Mouse (Mus musculus) heart, adult 2 months (tissue): ENCODE results near the gene Bfar.

Source experiments
- CTCF ChIP-seq: fragments of 200-600 bp; IDR thresholded peaks from 2 replicates; pipeline ENCODE4 v1.8.1; 2022; ENCODE audit warnings: antibody characterized with exemption, mild to moderate bottlenecking, moderate library complexity
- EP300 ChIP-seq: fragments of 200-500 bp; IDR thresholded peaks from 2 replicates; pipeline ENCODE4 v1.6.1; 2011; ENCODE audit warnings: low read depth, low read length, control low read depth; ENCODE audit not compliant: insufficient read depth
- POLR2A ChIP-seq: fragments of 200-500 bp; IDR thresholded peaks from 2 replicates; pipeline ENCODE4 v1.6.1; 2011; ENCODE audit warnings: mild to moderate bottlenecking, low read depth, low read length, control low read depth; ENCODE audit not compliant: insufficient read depth

DNA sequence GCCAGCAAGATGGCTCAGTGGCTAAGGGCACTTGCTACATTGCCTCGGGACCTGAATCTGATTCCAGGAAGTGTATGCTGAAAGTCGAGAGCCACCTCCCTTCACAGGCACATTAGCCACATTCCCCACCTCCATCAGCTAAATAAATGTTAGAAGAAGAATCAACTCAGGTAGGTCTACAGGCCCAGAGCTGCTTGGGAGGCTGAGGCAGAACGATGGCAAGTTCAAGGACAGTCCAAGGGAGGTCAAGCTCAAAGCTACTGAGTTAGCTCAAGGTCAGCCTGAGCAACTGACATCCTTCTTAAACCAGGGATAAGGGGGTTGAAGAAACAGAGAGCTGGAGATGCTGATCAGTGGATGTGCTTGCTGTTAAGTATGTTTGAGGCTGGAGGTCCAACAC is 61.1 kb downstream of the Bfar start:
- TF ChIP-seq CTCF (no peak), POLR2A (no peak), EP300 (no peak)
